Mouse (Mus musculus): Measurements from ENCODE around the gene Adamts3. TPM values are rescaled to one million over a fixed set of nuclear protein-coding genes. Genes with fewer than 3 reads are reported as not detected.

Adamts3 gene
- total RNA-seq, 2 experiments from 2014 or later: 3.9 to 10.3 TPM

GRCm38 (mm10) chr5:89819531-89819930, 63.6 kb downstream of the Adamts3 start:
- 0 out of 2 replicates have a peak, but pooled peaks have one; percentile 31 for ATAC-seq (replicated peaks; ENCODE audit: poor library complexity)

GRCm38 (mm10) chr5:89816610-89817009, 66.5 kb downstream of the Adamts3 start:
- ATAC-seq (replicated peaks; ENCODE audit: poor library complexity): no peak

- no peak for ATAC-seq (replicated peaks; ENCODE audit: poor library complexity)
Observed at GRCm38 (mm10) chr5:89814552-89814951, 68.6 kb downstream of the Adamts3 start.

- no peak for ATAC-seq (replicated peaks; ENCODE audit: poor library complexity)
Observed at GRCm38 (mm10) chr5:89800181-89800816, 82.8 kb downstream of the Adamts3 start.

- 0 out of 2 replicates have a peak, but pooled peaks have one; percentile 42 for ATAC-seq (replicated peaks; ENCODE audit: poor library complexity)
Observed at GRCm38 (mm10) chr5:89793706-89794105, 89.4 kb downstream of the Adamts3 start.

GRCm38 (mm10) chr5:89784635-89785034, 98.5 kb downstream of the Adamts3 start:
- ATAC-seq (replicated peaks; ENCODE audit: poor library complexity): no peak

- ATAC-seq (replicated peaks; ENCODE audit: poor library complexity): no peak
Observed at GRCm38 (mm10) chr5:89779823-89780222, 103.3 kb downstream of the Adamts3 start.

- no peak for ATAC-seq (replicated peaks; ENCODE audit: poor library complexity)
Observed at GRCm38 (mm10) chr5:89778610-89779009, 104.5 kb downstream of the Adamts3 start.

- ATAC-seq (replicated peaks; ENCODE audit: poor library complexity): no peak
Observed at GRCm38 (mm10) chr5:89777411-89777810, 105.7 kb downstream of the Adamts3 start.

GRCm38 (mm10) chr5:89770655-89771355, 112.3 kb downstream of the Adamts3 start:
- ATAC-seq (replicated peaks; ENCODE audit: poor library complexity): no peak

GRCm38 (mm10) chr5:89763189-89764187, 119.6 kb downstream of the Adamts3 start:
- no peak for ATAC-seq (replicated peaks; ENCODE audit: poor library complexity)

- no peak for ATAC-seq (replicated peaks; ENCODE audit: poor library complexity)
Observed at GRCm38 (mm10) chr5:89760368-89760767, 122.8 kb downstream of the Adamts3 start.

GRCm38 (mm10) chr5:89751836-89752235, 131.3 kb downstream of the Adamts3 start:
- peak; percentile 94 for ATAC-seq (replicated peaks; ENCODE audit: poor library complexity)

- ATAC-seq (replicated peaks; ENCODE audit: poor library complexity): peak; percentile 77
Observed at GRCm38 (mm10) chr5:89748185-89748884, 134.8 kb downstream of the Adamts3 start.

GRCm38 (mm10) chr5:89747149-89747659, 135.9 kb downstream of the Adamts3 start:
- ATAC-seq (replicated peaks; ENCODE audit: poor library complexity): no peak

GRCm38 (mm10) chr5:89745112-89745511, 138.0 kb downstream of the Adamts3 start:
- ATAC-seq (replicated peaks; ENCODE audit: poor library complexity): no peak

- ATAC-seq (replicated peaks; ENCODE audit: poor library complexity): no peak
Observed at GRCm38 (mm10) chr5:89734759-89735158, 148.4 kb downstream of the Adamts3 start.

- ATAC-seq (replicated peaks; ENCODE audit: poor library complexity): no peak
Observed at GRCm38 (mm10) chr5:89730411-89730810, 152.7 kb downstream of the Adamts3 start.

- no peak for ATAC-seq (replicated peaks; ENCODE audit: poor library complexity)
Observed at GRCm38 (mm10) chr5:89728117-89728516, 155.0 kb downstream of the Adamts3 start.

GRCm38 (mm10) chr5:89727497-89728057, 155.6 kb downstream of the Adamts3 start:
- ATAC-seq (replicated peaks; ENCODE audit: poor library complexity): no peak

All from megakaryocyte progenitor cell, adult 5-6 weeks (primary cell).